Mouse (Mus musculus) liver, adult 2 months (tissue): ENCODE measurements around the gene Rack1. TPM values are rescaled to one million over a fixed set of nuclear protein-coding genes. Genes with fewer than 3 reads are reported as not detected.
A peak's percentile ranks its signal among the peaks of the same experiment; 100 is the strongest.

Source experiments
- DNase-seq: peaks from one replicate; pipeline ENCODE4 v3.0.0-alpha.2; 2011; ENCODE audit warnings: low read depth, low spot score; ENCODE audit errors: extremely low read depth
- H3K27ac ChIP-seq: fragments of 200-500 bp; replicated peaks from 2 replicates; pipeline ENCODE4 v1.5.1; 2012; ENCODE audit warnings: low read depth, mild to moderate bottlenecking, control low read depth, inconsistent platforms, low read length; ENCODE audit not compliant: insufficient read depth
- H3K27me3 ChIP-seq: fragments of 200-500 bp; 2 replicates; pipeline ENCODE4 v1.6.1; 2012; ENCODE audit warnings: mild to moderate bottlenecking, moderate library complexity, low read length, inconsistent platforms; ENCODE audit not compliant: control insufficient read depth, insufficient read depth
- H3K36me3 ChIP-seq: fragments of 200-500 bp; 2 replicates; pipeline ENCODE4 v1.6.1; 2012; ENCODE audit warnings: low read length, inconsistent platforms; ENCODE audit not compliant: control insufficient read depth, insufficient read depth
- H3K4me1 ChIP-seq: fragments of 200-500 bp; 2 replicates; pipeline ENCODE4 v1.6.1; 2011; ENCODE audit warnings: low read length; ENCODE audit not compliant: control insufficient read depth, insufficient read depth
- H3K4me3 ChIP-seq: fragments of 200-500 bp; 2 replicates; pipeline ENCODE4 v1.5.1; 2011; ENCODE audit warnings: low read depth, mild to moderate bottlenecking, control low read depth, low read length, moderate library complexity; ENCODE audit not compliant: insufficient read depth
- H3K79me2 ChIP-seq: fragments of 200-500 bp; 2 replicates; pipeline ENCODE4 v1.6.1; 2012; ENCODE audit warnings: inconsistent platforms, mild to moderate bottlenecking, low read length, moderate library complexity; ENCODE audit not compliant: control insufficient read depth, insufficient read depth
- H3K9ac ChIP-seq: fragments of 200-500 bp; 2 replicates; pipeline ENCODE4 v1.6.1; 2012; ENCODE audit warnings: low read depth, mild to moderate bottlenecking, control low read depth, inconsistent platforms, low read length
- CTCF ChIP-seq: fragments of 200-500 bp; IDR thresholded peaks from 2 replicates; pipeline ENCODE4 v1.5.1; 2011; ENCODE audit warnings: low read depth, low read length, control low read depth
- POLR2A ChIP-seq: fragments of 200-500 bp; IDR thresholded peaks from 2 replicates; pipeline ENCODE4 v1.6.1; 2011; ENCODE audit warnings: low read length, control low read depth; ENCODE audit not compliant: insufficient read depth; ENCODE audit errors: extremely low read depth
- WGBS: fragments of 180-500 bp; shearing (Covaris S2); methylation state at CpG from one replicate; pipeline ENCODE4 v1.1.7; 2018; 5-methylcytosine and 5-hydroxymethylcytosine counted together
- polyA plus RNA-seq: library from polyadenylated mRNA; depleted of rRNA; stranded (reverse); fragments of >200 nt; gene quantifications from 2 replicates; pipeline ENCODE4 v1.2.3, GENCODE M21; 2012
- total RNA-seq: library from RNA; depleted of rRNA; stranded (reverse); fragments of >200 nt; gene quantifications from 2 replicates; pipeline ENCODE4 v1.2.3, GENCODE M21; 2014

Gene Rack1
- total and polyA plus RNA-seq, 2 experiments, result 507 to 687 TPM

DNA sequence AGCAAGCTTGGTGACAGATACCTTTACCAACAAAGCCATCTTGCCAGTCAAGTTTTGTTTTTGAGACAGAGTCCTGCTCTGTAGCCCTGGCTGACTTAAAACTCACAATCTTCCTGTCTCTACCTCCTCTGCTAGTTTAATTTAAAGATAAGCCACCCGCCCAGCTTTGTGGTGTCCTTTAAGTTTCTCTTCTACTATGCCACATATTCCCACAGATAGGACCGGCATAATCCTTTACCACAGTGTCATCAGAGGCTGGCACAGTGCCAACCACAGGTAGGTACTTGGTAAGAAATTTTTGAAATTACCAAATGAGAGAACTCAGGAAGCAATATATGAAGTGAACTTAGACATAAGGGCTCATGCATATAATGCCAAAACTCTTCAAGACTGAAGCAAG lies 10.0 kb downstream of the Rack1 start:
- peaks cover 6% of the 10 kb centered on the region; the same call in 1 of the 2 replicates for H3K79me2 ChIP-seq
- H3K27ac ChIP-seq, result no peak overlapping the region
- no peaks in the 10 kb centered on the region for H3K27me3 ChIP-seq
- no peak for TF ChIP-seq POLR2A
- no peak for TF ChIP-seq CTCF
- 60% methylated on average over 2 of the region's 2 CpGs for WGBS
- DNase-seq, result no peak
- no peak overlapping the region for H3K9ac ChIP-seq
- H3K4me3 ChIP-seq, result no peak overlapping the region
- H3K36me3 ChIP-seq, result peaks cover 54% of the 10 kb centered on the region
- H3K4me1 ChIP-seq, result peaks cover 16% of the 10 kb centered on the region

DNA sequence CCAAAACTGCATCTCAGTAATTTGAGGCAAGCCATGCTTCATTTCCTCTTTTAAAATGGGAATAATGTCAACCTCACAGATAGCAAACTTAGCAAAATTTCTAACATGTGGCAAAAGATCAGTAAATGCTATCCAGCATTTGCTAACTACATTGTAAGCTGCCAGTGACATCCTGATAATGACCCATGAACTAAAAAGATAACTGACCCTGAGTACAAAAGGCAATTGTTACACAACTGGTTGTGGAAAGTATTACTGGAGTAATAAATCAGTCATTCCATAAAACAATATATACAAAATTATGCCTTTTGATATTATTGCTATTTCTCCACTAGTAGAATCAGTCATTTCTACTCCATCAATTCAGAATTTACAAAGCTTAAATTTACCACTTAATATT lies 13.7 kb downstream of the Rack1 start:
- DNase-seq, result peak; percentile 91
- TF ChIP-seq CTCF (no peak), POLR2A (no peak)

GRCm38 (mm10) chr11:48815851-48816250 lies 15.7 kb downstream of the Rack1 start:
- WGBS, result 61% methylated on average over 16 of the region's 16 CpGs
- DNase-seq, result no peak
- TF ChIP-seq POLR2A (no peak), CTCF (no peak)
- Histone ChIP-seq H3K27me3 (no peaks in the 10 kb centered on the region), H3K36me3 (peaks cover 15% of the 10 kb centered on the region), H3K79me2 (peaks cover 13% of the 10 kb centered on the region), H3K27ac (peak overlapping the region; percentile 14; the same call in 1 of the 2 replicates), H3K4me3 (peak overlapping the region; percentile 81), H3K4me1 (peaks cover 28% of the 10 kb centered on the region), H3K9ac (peak overlapping the region; percentile 84)

More for the DNA sequence above, 13.7 kb downstream of the Rack1 start:
- Histone ChIP-seq H3K27ac (peak overlapping the region; percentile 65), H3K9ac (no peak overlapping the region), H3K36me3 (peaks cover 29% of the 10 kb centered on the region), H3K4me3 (no peak overlapping the region; the same call in 1 of the 2 replicates), H3K79me2 (peaks cover 13% of the 10 kb centered on the region), H3K27me3 (no peaks in the 10 kb centered on the region), H3K4me1 (peaks cover 24% of the 10 kb centered on the region)

DNA sequence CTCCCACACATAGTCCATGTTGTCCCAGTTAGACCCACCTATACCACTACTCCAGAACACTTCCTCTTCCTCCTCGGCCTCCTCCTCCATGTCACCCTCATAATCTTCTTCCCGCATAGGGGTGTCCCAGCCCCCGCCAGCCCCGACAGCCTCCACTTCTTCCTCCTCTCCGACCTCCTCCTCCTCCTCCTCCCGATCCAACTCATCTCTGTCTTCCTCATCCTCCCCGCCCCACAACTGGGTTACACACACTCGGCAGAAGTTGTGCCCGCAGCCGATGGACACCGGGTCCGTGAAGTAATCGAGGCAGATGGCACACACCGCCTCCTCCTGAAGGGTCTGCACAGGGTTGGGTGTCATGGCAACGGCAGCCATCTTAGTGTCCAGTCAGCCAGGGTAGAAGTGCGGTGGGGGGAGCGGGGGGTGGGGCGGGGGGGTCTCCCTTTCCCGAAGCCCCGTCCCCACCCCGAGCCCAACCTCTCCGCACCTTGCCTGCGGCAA lies 16.2 kb downstream of the Rack1 start:
- TF ChIP-seq POLR2A (no peak), CTCF (no peak)
- no peaks in the 10 kb centered on the region for H3K27me3 ChIP-seq
- H3K79me2 ChIP-seq, result peaks cover 13% of the 10 kb centered on the region
- H3K36me3 ChIP-seq, result peaks cover 10% of the 10 kb centered on the region
- H3K9ac ChIP-seq, result peak overlapping the region; percentile 84
- WGBS, result 3% methylated on average over 23 of the region's 23 CpGs
- peak overlapping the region; percentile 81 for H3K4me3 ChIP-seq
- H3K27ac ChIP-seq, result peak overlapping the region; percentile 36; the same call in 1 of the 2 replicates
- peaks cover 28% of the 10 kb centered on the region for H3K4me1 ChIP-seq
- DNase-seq, result no peak

GRCm38 (mm10) chr11:48816800-48817665 lies 16.9 kb downstream of the Rack1 start, which contains the start of gene Trim41:
Gene Trim41, minus strand, starts transcription at chr11:48817353.
- Histone ChIP-seq H3K4me1 (peaks cover 28% of the 10 kb centered on the region), H3K36me3 (peaks cover 3% of the 10 kb centered on the region), H3K9ac (peak within 1 kb of the TSS; percentile 84), H3K27me3 (no peaks in the 10 kb centered on the region), H3K79me2 (peaks cover 13% of the 10 kb centered on the region), H3K4me3 (peak within 1 kb of the TSS; percentile 81), H3K27ac (peak within 1 kb of the TSS; percentile 81)
- no peak for TF ChIP-seq CTCF
- TF ChIP-seq POLR2A, result peak; percentile 93
- under 1% methylated on average over 77 of the region's 77 CpGs for WGBS
- DNase-seq, result peak; percentile 93

DNA sequence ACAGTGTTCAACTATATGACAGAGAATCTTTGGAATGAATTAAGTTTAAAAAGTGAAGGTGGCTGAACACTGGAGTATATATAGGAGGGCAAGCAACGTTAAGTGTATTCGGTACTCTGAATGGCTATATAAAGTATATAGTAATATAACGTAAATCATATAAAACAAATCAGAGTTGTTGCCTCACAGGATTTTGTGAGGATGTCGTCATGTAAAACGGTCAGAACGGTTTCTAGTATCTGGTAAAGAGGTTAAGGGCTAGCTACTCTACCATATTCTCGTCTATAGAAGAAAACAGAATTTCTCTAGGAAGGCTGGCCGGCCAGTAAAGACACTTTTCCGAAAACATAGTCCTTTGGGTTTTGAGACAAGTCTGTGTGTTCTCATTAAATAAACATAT lies 17.7 kb downstream of the Rack1 start:
- DNase-seq, result no peak
- Histone ChIP-seq H3K27ac (peak overlapping the region; percentile 81), H3K4me1 (peaks cover 28% of the 10 kb centered on the region), H3K4me3 (peak overlapping the region; percentile 70), H3K27me3 (no peaks in the 10 kb centered on the region), H3K9ac (no peak overlapping the region; the same call in 1 of the 2 replicates), H3K79me2 (peaks cover 9% of the 10 kb centered on the region), H3K36me3 (no peaks in the 10 kb centered on the region)
- no peak for TF ChIP-seq POLR2A
- TF ChIP-seq CTCF, result no peak
- WGBS, result 3% methylated on average over 9 of the region's 9 CpGs
